ENCODE assay signal across 16 mouse cellular contexts in the genomic region with DNA sequence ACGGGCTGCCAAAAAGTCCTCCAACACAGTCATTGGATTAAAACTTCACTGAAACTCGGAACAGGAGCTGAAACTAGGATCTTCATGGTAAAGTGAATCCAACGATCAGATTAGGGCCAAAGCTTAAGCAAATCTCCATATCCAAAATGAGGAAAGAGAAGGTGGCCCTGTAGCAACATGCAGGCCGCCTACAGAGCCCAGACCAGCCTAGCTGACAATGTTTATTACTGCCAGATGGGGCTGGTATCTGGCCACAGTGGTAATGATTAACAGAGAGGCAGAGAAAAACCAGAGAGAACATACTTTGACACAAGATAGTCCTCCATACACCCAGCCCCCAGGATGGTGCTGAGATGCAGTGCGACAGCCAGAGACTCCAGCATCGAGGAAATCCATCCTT.
DNase-seq lines count a peak whose midpoint lies in the region; ATAC-seq and TF ChIP-seq lines count a peak whose summit lies in the region.
"Had no signal": no experiment of that assay in that cellular context is flagged by ENCODE, and none has a peak within 500 bp of the region (broad histone marks: within the 10 kb centered on the region; RNA-seq: fewer than 3 reads in every experiment).

No protein-coding gene starts in this region.

- intact Hi-C loops in gastrocnemius, postnatal 36 days (cut with DNase I), result no loop called here

- TF ChIP-seq CTCF in liver, postnatal 0 days (IDR thresholded peaks at IDR 0.05; ENCODE audit: low read depth), result no peak

- no peaks in the 10 kb centered on the region for H3K36me3 ChIP-seq in kidney, embryonic 15.5 days
- no peaks in the 10 kb centered on the region for H3K36me3 ChIP-seq in liver, postnatal 0 days (replicated peaks; ENCODE audit: insufficient read depth, low read length)
- H3K36me3 ChIP-seq in midbrain, embryonic 15.5 days (replicated peaks), result no peaks in the 10 kb centered on the region
- H3K36me3 ChIP-seq: G1E; limb, embryonic 13.5 days; midbrain, embryonic 13.5 days had no signal

- H3K9ac ChIP-seq in kidney, embryonic 15.5 days, result no peak overlapping the region
- H3K9ac ChIP-seq in liver, postnatal 0 days (replicated peaks), result no peak overlapping the region
- H3K9ac ChIP-seq in midbrain, embryonic 15.5 days, result no peak overlapping the region
- H3K9ac ChIP-seq: limb, embryonic 13.5 days; midbrain, embryonic 13.5 days had no signal

- WGBS in kidney, embryonic 15.5 days, result 64% methylated on average over 6 of the region's 6 CpGs
- WGBS in liver, postnatal 0 days (ENCODE audit: insufficient replicate concordance), result 57% methylated on average over 6 of the region's 6 CpGs
- 90% methylated on average over 6 of the region's 6 CpGs for WGBS in midbrain, embryonic 15.5 days

- no peaks in the 10 kb centered on the region for H3K9me3 ChIP-seq in kidney, embryonic 15.5 days (replicated peaks)
- no peaks in the 10 kb centered on the region for H3K9me3 ChIP-seq in liver, postnatal 0 days (ENCODE audit: low read length)
- H3K9me3 ChIP-seq in midbrain, embryonic 15.5 days, result no peaks in the 10 kb centered on the region
- H3K9me3 ChIP-seq: limb, embryonic 13.5 days; midbrain, embryonic 13.5 days had no signal

- H3K4me3 ChIP-seq in kidney, embryonic 15.5 days (replicated peaks), result no peak overlapping the region
- no peak overlapping the region for H3K4me3 ChIP-seq in liver, postnatal 0 days (ENCODE audit: low read depth, low read length)
- H3K4me3 ChIP-seq in midbrain, embryonic 15.5 days, result no peak overlapping the region
- H3K4me3 ChIP-seq: limb, embryonic 13.5 days; midbrain, embryonic 13.5 days had no signal

- peak; percentile 85; the same call in 1 of the 2 replicates for ATAC-seq in kidney, embryonic 15.5 days (replicated peaks; ENCODE audit: low FRiP score)
- ATAC-seq in liver, postnatal 0 days, result peak; percentile 73
- no peak for ATAC-seq in midbrain, embryonic 15.5 days (replicated peaks)
- ATAC-seq: forebrain, embryonic 16.5 days; midbrain, embryonic 13.5 days had no signal

- TF ChIP-seq EP300 in liver, postnatal 0 days (IDR thresholded peaks at IDR 0.05; ENCODE audit: low read depth), result no peak

- peak; percentile 3 for DNase-seq in kidney, adult 11 months
- DNase-seq in kidney, postnatal 10 days, result no peak
- peak; percentile 43 for DNase-seq in fat pad, adult 2 months (ENCODE audit: extremely low read depth, low read depth, low spot score)
- peak; percentile 15 for DNase-seq in liver, postnatal 0 days
- no peak for DNase-seq in urinary bladder, postnatal 10 days (ENCODE audit: low spot score)
- DNase-seq in gastrocnemius, postnatal 36 days, result no peak
- DNase-seq: B cell, adult 2 months; cerebellum, postnatal 25 days; heart, postnatal 4 days; layer of hippocampus, adult 9-11 months had no signal

- no peaks in the 10 kb centered on the region for H3K27me3 ChIP-seq in kidney, embryonic 15.5 days
- H3K27me3 ChIP-seq in liver, postnatal 0 days (ENCODE audit: insufficient read depth, low read length), result no peaks in the 10 kb centered on the region
- no peaks in the 10 kb centered on the region for H3K27me3 ChIP-seq in midbrain, embryonic 15.5 days (replicated peaks)
- H3K27me3 ChIP-seq: limb, embryonic 13.5 days; midbrain, embryonic 13.5 days had no signal

- H3K4me2 ChIP-seq in kidney, embryonic 15.5 days, result no peak overlapping the region
- no peak overlapping the region for H3K4me2 ChIP-seq in liver, postnatal 0 days (ENCODE audit: low read depth, low read length)
- H3K4me2 ChIP-seq in midbrain, embryonic 15.5 days, result no peak overlapping the region
- H3K4me2 ChIP-seq: limb, embryonic 13.5 days; midbrain, embryonic 13.5 days had no signal

- H3K4me1 ChIP-seq in kidney, embryonic 15.5 days, result peaks cover 14% of the 10 kb centered on the region; the same call in 1 of the 2 replicates
- no peaks in the 10 kb centered on the region for H3K4me1 ChIP-seq in liver, postnatal 0 days (ENCODE audit: insufficient read depth)
- H3K4me1 ChIP-seq in midbrain, embryonic 15.5 days, result peaks cover 8% of the 10 kb centered on the region; the same call in 1 of the 2 replicates

- peak overlapping the region; percentile 11 for H3K27ac ChIP-seq in kidney, embryonic 15.5 days
- no peak overlapping the region for H3K27ac ChIP-seq in liver, postnatal 0 days (ENCODE audit: low read depth)
- H3K27ac ChIP-seq in midbrain, embryonic 15.5 days, result no peak overlapping the region
- H3K27ac ChIP-seq: limb, embryonic 13.5 days; midbrain, embryonic 13.5 days had no signal

Comparison
In these comparisons a context has a peak if more than half of its experiments do, and no peak if none do; other contexts are left out.
1. DNase-seq: peak in kidney, adult 11 months (single experiment), fat pad, adult 2 months (single experiment) and liver, postnatal 0 days (single experiment); none in kidney, postnatal 10 days (single experiment), urinary bladder, postnatal 10 days (single experiment) and gastrocnemius, postnatal 36 days (0 of 2).